Mouse (Mus musculus) neural tube, embryonic 14.5 days (tissue): Measurements from ENCODE around the gene Ankrd2. TPM values are rescaled to one million over a fixed set of nuclear protein-coding genes. Genes with fewer than 3 reads are reported as not detected.
A peak's percentile ranks its signal among the peaks of the same experiment; 100 is the strongest.
"Not testable (repeated sequence)": the region's sequence is repeated elsewhere in the genome, so short reads cannot be mapped to it uniquely, and the experiment has no call there.

Experiments used
- ATAC-seq: fragments of 200-750 bp; cut with Nextera tagmentation; 2 replicates; pipeline ENCODE4 v1.8.0; 2017; ENCODE audit warnings: low read depth, mild to moderate bottlenecking, moderate TSS enrichment, moderate library complexity
- H3K27ac ChIP-seq: fragments of 300-500 bp; sonication (generic); 2 replicates; pipeline ENCODE4 v1.5.1; 2014; ENCODE audit warnings: low read depth, mild to moderate bottlenecking, control low read depth, low read length, moderate library complexity, mixed read lengths
- H3K27me3 ChIP-seq: fragments of 300-500 bp; sonication (generic); 2 replicates; pipeline ENCODE4 v1.6.1; 2014; ENCODE audit warnings: low read length; ENCODE audit not compliant: control insufficient read depth, insufficient read depth
- H3K36me3 ChIP-seq: fragments of 300-500 bp; sonication (generic); 2 replicates; pipeline ENCODE4 v1.6.1; 2014; ENCODE audit warnings: low read length, mixed read lengths; ENCODE audit not compliant: control insufficient read depth, insufficient read depth
- H3K4me1 ChIP-seq: fragments of 300-500 bp; sonication (generic); 2 replicates; pipeline ENCODE4 v1.6.1; 2014; ENCODE audit warnings: low read length; ENCODE audit not compliant: control insufficient read depth, insufficient read depth
- H3K4me2 ChIP-seq: fragments of 300-500 bp; sonication (generic); 2 replicates; pipeline ENCODE4 v1.6.1; 2014; ENCODE audit warnings: mild to moderate bottlenecking, low read depth, low read length, control low read depth
- H3K4me3 ChIP-seq: fragments of 300-500 bp; sonication (generic); 2 replicates; pipeline ENCODE4 v1.5.1; 2014; ENCODE audit warnings: low read depth, low read length, control low read depth, mixed read lengths
- H3K9ac ChIP-seq: fragments of 300-500 bp; sonication (generic); replicated peaks from 2 replicates; pipeline ENCODE4 v1.6.1; 2014; ENCODE audit warnings: low read depth, mild to moderate bottlenecking, control low read depth, low read length, mixed read lengths
- H3K9me3 ChIP-seq: fragments of 300-500 bp; sonication (generic); 2 replicates; pipeline ENCODE4 v1.6.1; 2016; ENCODE audit warnings: low read length; ENCODE audit not compliant: control insufficient read depth
- WGBS: fragments of 180-500 bp; shearing (Covaris S2); extraction: QIAGEN DNeasy Blood & Tissue Kit; methylation state at CpG from one replicate; pipeline ENCODE4 v1.1.7; 2014; 5-methylcytosine and 5-hydroxymethylcytosine counted together
- polyA plus RNA-seq: library from polyadenylated mRNA; unstranded; fragments of >200 nt; fragmentation: Nextera tagmentation; extraction: Ambion mirVana; gene quantifications from 2 replicates; pipeline ENCODE4 v1.2.1, GENCODE M21; 2014

Gene Ankrd2
- polyA plus RNA-seq, 1 experiment from 2014 or later, result 0.80 TPM

GRCm38 (mm10) chr19:42078566-42078965 lies 42.8 kb downstream of the Ankrd2 start:
- H3K9ac ChIP-seq, result no peak overlapping the region

GRCm38 (mm10) chr19:42079006-42079405 lies 43.2 kb downstream of the Ankrd2 start:
- Histone ChIP-seq H3K4me2 (no peak overlapping the region), H3K27ac (no peak overlapping the region), H3K36me3 (peaks cover 11% of the 10 kb centered on the region), H3K4me3 (no peak overlapping the region), H3K27me3 (no peaks in the 10 kb centered on the region), H3K9me3 (no peaks in the 10 kb centered on the region), H3K9ac (no peak overlapping the region), H3K4me1 (no peaks in the 10 kb centered on the region)
- WGBS, result 96% methylated on average over 12 of the region's 12 CpGs
- ATAC-seq, result no peak

More at GRCm38 (mm10) chr19:42078566-42078965, 42.8 kb downstream of the Ankrd2 start:
- H3K36me3 ChIP-seq, result peaks cover 11% of the 10 kb centered on the region
- no peak overlapping the region for H3K4me3 ChIP-seq
- no peak overlapping the region for H3K4me2 ChIP-seq
- WGBS, result 99% methylated on average over 8 of the region's 8 CpGs
- H3K27me3 ChIP-seq, result no peaks in the 10 kb centered on the region
- no peaks in the 10 kb centered on the region for H3K4me1 ChIP-seq
- H3K27ac ChIP-seq, result no peak overlapping the region
- ATAC-seq, result no peak
- no peaks in the 10 kb centered on the region for H3K9me3 ChIP-seq

- Histone ChIP-seq H3K36me3 (peaks cover 8% of the 10 kb centered on the region), H3K4me3 (no peak overlapping the region), H3K27ac (no peak overlapping the region), H3K9ac (no peak overlapping the region), H3K4me2 (no peak overlapping the region), H3K9me3 (no peaks in the 10 kb centered on the region), H3K27me3 (no peaks in the 10 kb centered on the region), H3K4me1 (no peaks in the 10 kb centered on the region)
- 85% methylated on average over 5 of the region's 5 CpGs for WGBS
- no peak for ATAC-seq
These were observed 44.1 kb downstream of the Ankrd2 start for GRCm38 (mm10) chr19:42079950-42080349.

- Histone ChIP-seq H3K4me2 (no peak overlapping the region), H3K9me3 (no peaks in the 10 kb centered on the region), H3K9ac (no peak overlapping the region), H3K4me3 (no peak overlapping the region), H3K4me1 (peaks cover 2% of the 10 kb centered on the region; the same call in 1 of the 2 replicates), H3K27ac (no peak overlapping the region), H3K27me3 (no peaks in the 10 kb centered on the region), H3K36me3 (peaks cover 5% of the 10 kb centered on the region)
- 65% methylated on average over 11 of the region's 11 CpGs for WGBS
- no peak for ATAC-seq
These were observed 44.7 kb downstream of the Ankrd2 start for GRCm38 (mm10) chr19:42080469-42080868.

GRCm38 (mm10) chr19:42081613-42082012 lies 45.8 kb downstream of the Ankrd2 start:
- ATAC-seq, result not testable (repeated sequence)
- 94% methylated on average over 5 of the region's 5 CpGs for WGBS

GRCm38 (mm10) chr19:42085690-42086089 lies 49.9 kb downstream of the Ankrd2 start:
- H3K36me3 ChIP-seq, result no peaks in the 10 kb centered on the region
- H3K27me3 ChIP-seq, result no peaks in the 10 kb centered on the region; the same call in 1 of the 2 replicates
- H3K9ac ChIP-seq, result peak overlapping the region; percentile 73
- no peaks in the 10 kb centered on the region for H3K9me3 ChIP-seq
- ATAC-seq, result no peak
- peaks cover 3% of the 10 kb centered on the region; the same call in 1 of the 2 replicates for H3K4me1 ChIP-seq
- WGBS, result 6% methylated on average over 10 of the region's 10 CpGs
- H3K4me3 ChIP-seq, result peak overlapping the region; percentile 72
- H3K27ac ChIP-seq, result peak overlapping the region; percentile 62
- H3K4me2 ChIP-seq, result peak overlapping the region; percentile 66

More at GRCm38 (mm10) chr19:42081613-42082012, 45.8 kb downstream of the Ankrd2 start:
- not testable (repeated sequence) for H3K4me3 ChIP-seq, H3K4me2 ChIP-seq, H3K27ac ChIP-seq, H3K9me3 ChIP-seq, H3K36me3 ChIP-seq, H3K9ac ChIP-seq, H3K4me1 ChIP-seq, H3K27me3 ChIP-seq

- H3K4me2 ChIP-seq, result peak within 1 kb of the TSS; percentile 66
- H3K9ac ChIP-seq, result peak within 1 kb of the TSS; percentile 73
- H3K4me3 ChIP-seq, result peak within 1 kb of the TSS; percentile 72
- H3K27me3 ChIP-seq, result no peaks in the 10 kb centered on the region; the same call in 1 of the 2 replicates
- under 1% methylated on average over 21 of the region's 21 CpGs for WGBS
- H3K9me3 ChIP-seq, result no peaks in the 10 kb centered on the region
- no peaks in the 10 kb centered on the region for H3K36me3 ChIP-seq
- H3K4me1 ChIP-seq, result peaks cover 5% of the 10 kb centered on the region
- peak within 1 kb of the TSS; percentile 62 for H3K27ac ChIP-seq
- peak; percentile 87 for ATAC-seq
These were observed 50.4 kb downstream of the Ankrd2 start, which contains the start of gene Morn4 for GRCm38 (mm10) chr19:42086166-42086565. Gene Morn4 (minus strand): TSS chr19:42086357.

- 21% methylated on average over 14 of the region's 14 CpGs for WGBS
- Histone ChIP-seq H3K4me2 (peak overlapping the region; percentile 64), H3K9ac (no peak overlapping the region), H3K27ac (peak overlapping the region; percentile 72), H3K9me3 (no peaks in the 10 kb centered on the region), H3K4me3 (peak overlapping the region; percentile 91), H3K36me3 (peaks cover 5% of the 10 kb centered on the region; the same call in 1 of the 2 replicates), H3K27me3 (no peaks in the 10 kb centered on the region; the same call in 1 of the 2 replicates), H3K4me1 (peaks cover 18% of the 10 kb centered on the region)
- ATAC-seq, result no peak
These were observed 53.4 kb downstream of the Ankrd2 start for GRCm38 (mm10) chr19:42089103-42089747.
